11 mouse cellular contexts compared by ENCODE assay signal in the genomic region with DNA sequence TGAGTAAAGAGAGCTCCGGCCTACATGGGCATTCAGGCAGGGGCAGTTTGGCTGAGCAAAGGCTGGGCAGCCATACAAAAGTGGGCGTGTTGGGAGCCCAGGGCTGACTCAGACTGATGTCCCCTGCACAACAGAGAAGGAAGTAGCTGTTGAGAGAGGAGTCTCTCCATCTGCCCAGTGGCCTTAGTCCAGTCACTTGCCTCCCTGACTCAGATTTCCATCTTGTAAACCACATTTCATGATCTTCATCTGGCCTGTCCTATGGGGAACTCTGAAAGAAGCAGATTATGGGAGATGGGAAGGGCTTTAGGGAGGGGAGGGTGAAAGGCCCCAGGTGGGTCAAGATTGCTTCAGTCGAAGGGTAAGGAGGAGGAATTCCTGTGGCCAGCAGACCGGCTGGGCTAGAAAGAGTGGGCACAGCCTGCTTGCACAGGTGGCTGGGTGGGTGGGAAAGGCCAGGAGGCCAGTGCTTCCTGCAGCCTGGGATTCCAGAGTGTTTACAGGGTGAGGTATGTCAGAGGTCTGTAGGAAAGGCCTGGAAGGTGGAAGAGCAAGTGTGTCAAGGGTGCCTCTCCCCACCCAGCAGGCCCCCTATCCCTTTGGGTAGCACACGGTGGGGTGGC.
A peak's percentile ranks its signal among the peaks of the same experiment; 100 is the strongest.
DNase-seq lines count a peak whose midpoint lies in the region; ATAC-seq and TF ChIP-seq lines count a peak whose summit lies in the region.
"Had no signal": no experiment of that assay in that cellular context is flagged by ENCODE, and none has a peak within 500 bp of the region (broad histone marks: within the 10 kb centered on the region; RNA-seq: fewer than 3 reads in every experiment).

No protein-coding gene starts in this region.

- 66% methylated on average over 5 of the region's 5 CpGs for WGBS in liver, embryonic 12.5 days (ENCODE audit: insufficient replicate concordance)
- WGBS in liver, embryonic 11.5 days = 77% methylated on average over 5 of the region's 5 CpGs
- WGBS in intestine, postnatal 0 days = 37% methylated on average over 5 of the region's 5 CpGs
- 56% methylated on average over 5 of the region's 5 CpGs for WGBS in small intestine, adult 2 months

- no peak for TF ChIP-seq CTCF in gastrocnemius, adult 2 months (IDR thresholded peaks at IDR 0.05)
- no peak for TF ChIP-seq CTCF in intestine, postnatal 0 days (IDR thresholded peaks at IDR 0.05; ENCODE audit: low read depth)
- TF ChIP-seq CTCF in small intestine, adult 2 months (IDR thresholded peaks at IDR 0.05; ENCODE audit: extremely low read depth, insufficient read length, insufficient replicate concordance, low read depth, low read length) = no peak

- H3K4me2 ChIP-seq in liver, embryonic 12.5 days = no peak overlapping the region
- no peak overlapping the region for H3K4me2 ChIP-seq in liver, embryonic 11.5 days
- no peak overlapping the region; the same call in 1 of the 2 replicates for H3K4me2 ChIP-seq in intestine, postnatal 0 days (replicated peaks; ENCODE audit: low read depth)
- H3K4me2 ChIP-seq: heart, embryonic 15.5 days had no signal

- H3K27me3 ChIP-seq in liver, embryonic 12.5 days (replicated peaks) = no peaks in the 10 kb centered on the region
- no peaks in the 10 kb centered on the region for H3K27me3 ChIP-seq in liver, embryonic 11.5 days (replicated peaks; ENCODE audit: control insufficient read depth, insufficient read depth, low read length)
- no peaks in the 10 kb centered on the region for H3K27me3 ChIP-seq in intestine, postnatal 0 days (replicated peaks; ENCODE audit: control insufficient read depth, insufficient read depth, low read length)
- H3K27me3 ChIP-seq in small intestine, adult 2 months (ENCODE audit: control insufficient read depth, insufficient read depth, low read length) = no peaks in the 10 kb centered on the region
- H3K27me3 ChIP-seq: heart, embryonic 15.5 days had no signal

- no peaks in the 10 kb centered on the region for H3K9me3 ChIP-seq in liver, embryonic 12.5 days (replicated peaks)
- H3K9me3 ChIP-seq in liver, embryonic 11.5 days (ENCODE audit: control insufficient read depth, low read length) = peaks cover 2% of the 10 kb centered on the region; the same call in 1 of the 2 replicates
- H3K9me3 ChIP-seq in intestine, postnatal 0 days (ENCODE audit: control insufficient read depth) = no peaks in the 10 kb centered on the region
- H3K9me3 ChIP-seq: heart, embryonic 15.5 days had no signal

- H3K9ac ChIP-seq in liver, embryonic 12.5 days = peak overlapping the region; percentile 27; the same call in 1 of the 2 replicates
- H3K9ac ChIP-seq in liver, embryonic 11.5 days (ENCODE audit: low read depth, low read length) = no peak overlapping the region
- peak overlapping the region; percentile 11; the same call in 1 of the 2 replicates for H3K9ac ChIP-seq in intestine, postnatal 0 days (ENCODE audit: low read depth, low read length)
- H3K9ac ChIP-seq: heart, embryonic 15.5 days had no signal

- TF ChIP-seq POLR2A in small intestine, adult 2 months (IDR thresholded peaks at IDR 0.05; ENCODE audit: low read depth, low read length) = no peak

- peaks cover 81% of the 10 kb centered on the region for H3K4me1 ChIP-seq in liver, embryonic 12.5 days
- peaks cover 50% of the 10 kb centered on the region for H3K4me1 ChIP-seq in liver, embryonic 11.5 days (replicated peaks; ENCODE audit: control insufficient read depth, insufficient read depth, low read length)
- H3K4me1 ChIP-seq in intestine, postnatal 0 days (replicated peaks; ENCODE audit: control insufficient read depth, insufficient read depth, low read length) = no peaks in the 10 kb centered on the region
- H3K4me1 ChIP-seq in small intestine, adult 2 months (ENCODE audit: control insufficient read depth, insufficient read depth, insufficient read length, low read length) = peaks cover 39% of the 10 kb centered on the region

- H3K36me3 ChIP-seq in liver, embryonic 12.5 days = no peaks in the 10 kb centered on the region
- H3K36me3 ChIP-seq in liver, embryonic 11.5 days (ENCODE audit: control insufficient read depth, insufficient read depth, low read length) = no peaks in the 10 kb centered on the region
- H3K36me3 ChIP-seq in intestine, postnatal 0 days (ENCODE audit: control insufficient read depth, insufficient read depth) = no peaks in the 10 kb centered on the region
- H3K36me3 ChIP-seq in small intestine, adult 2 months (ENCODE audit: control insufficient read depth, insufficient read depth, low read length) = no peaks in the 10 kb centered on the region
- H3K36me3 ChIP-seq: heart, embryonic 15.5 days had no signal

- intact Hi-C loops in gastrocnemius, adult 2 months (cut with DNase I) = no loop called here
- intact Hi-C loops in gastrocnemius, postnatal 36 days (cut with DNase I) = no loop called here

- no peak for DNase-seq in gastrocnemius, adult 2 months
- DNase-seq in gastrocnemius, postnatal 36 days = no peak
- DNase-seq in liver, embryonic 11.5 days (ENCODE audit: low spot score) = no peak
- no peak for DNase-seq in adrenal gland, postnatal 25 days
- DNase-seq: midbrain, embryonic 14.5 days had no signal

- peak overlapping the region; percentile 82 for H3K27ac ChIP-seq in gastrocnemius, adult 2 months
- H3K27ac ChIP-seq in liver, embryonic 12.5 days = peak overlapping the region; percentile 77
- H3K27ac ChIP-seq in liver, embryonic 11.5 days (ENCODE audit: low read depth, low read length) = no peak overlapping the region
- peak overlapping the region; percentile 88 for H3K27ac ChIP-seq in intestine, postnatal 0 days (ENCODE audit: low read depth, low read length)
- peak overlapping the region; percentile 85 for H3K27ac ChIP-seq in small intestine, adult 2 months (ENCODE audit: insufficient read depth, low read depth, low read length)
- H3K27ac ChIP-seq: heart, embryonic 15.5 days had no signal

- peak overlapping the region; percentile 9 for H3K4me3 ChIP-seq in gastrocnemius, adult 2 months
- H3K4me3 ChIP-seq in liver, embryonic 12.5 days = no peak overlapping the region
- H3K4me3 ChIP-seq in liver, embryonic 11.5 days (ENCODE audit: low read depth, low read length) = no peak overlapping the region
- H3K4me3 ChIP-seq in intestine, postnatal 0 days (ENCODE audit: low read depth, low read length) = no peak overlapping the region
- H3K4me3 ChIP-seq in small intestine, adult 2 months (ENCODE audit: low read depth, low read length) = no peak overlapping the region
- H3K4me3 ChIP-seq: heart, embryonic 15.5 days had no signal

- no peak for ATAC-seq in liver, embryonic 12.5 days
- no peak for ATAC-seq in liver, embryonic 11.5 days (replicated peaks; ENCODE audit: low FRiP score)
- peak; percentile 52 for ATAC-seq in intestine, postnatal 0 days
- no peak for ATAC-seq in CD4-positive, CD25-positive, alpha-beta regulatory T cell, adult 4 months
- ATAC-seq: inflammation-experienced regulatory T-cells, adult 6 months had no signal
